Mouse (Mus musculus) stomach, embryonic 16.5 days (tissue): ENCODE data around the gene Itga5. TPM values are rescaled to one million over a fixed set of nuclear protein-coding genes. Genes with fewer than 3 reads are reported as not detected.
A peak's percentile ranks its signal among the peaks of the same experiment; 100 is the strongest.

Experiments
- ATAC-seq: fragments of 200-750 bp; cut with Nextera tagmentation; 2 replicates; pipeline ENCODE4 v1.8.0; 2017; ENCODE audit warnings: moderate number of reproducible peaks, moderate TSS enrichment; ENCODE audit not compliant: insufficient read depth, low FRiP score
- H3K27ac ChIP-seq: fragments of 300-500 bp; sonication (generic); 2 replicates; pipeline ENCODE4 v1.5.1; 2014; ENCODE audit warnings: low read length
- H3K27me3 ChIP-seq: fragments of 300-500 bp; sonication (generic); 2 replicates; pipeline ENCODE4 v1.6.1; 2014; ENCODE audit warnings: low read length, control low read depth, mixed read lengths; ENCODE audit not compliant: control insufficient read depth, insufficient read depth
- H3K36me3 ChIP-seq: fragments of 300-500 bp; sonication (generic); 2 replicates; pipeline ENCODE4 v1.6.1; 2014; ENCODE audit warnings: low read length; ENCODE audit not compliant: control insufficient read depth, insufficient read depth
- H3K4me1 ChIP-seq: fragments of 300-500 bp; sonication (generic); 2 replicates; pipeline ENCODE4 v1.6.1; 2014; ENCODE audit warnings: low read length, control low read depth, mixed read lengths; ENCODE audit not compliant: control insufficient read depth, insufficient read depth
- H3K4me2 ChIP-seq: fragments of 300-500 bp; sonication (generic); 2 replicates; pipeline ENCODE4 v1.6.1; 2014; ENCODE audit warnings: low read depth, low read length, mixed read lengths
- H3K4me3 ChIP-seq: fragments of 300-500 bp; sonication (generic); replicated peaks from 2 replicates; pipeline ENCODE4 v1.5.1; 2014; ENCODE audit warnings: mild to moderate bottlenecking, low read length
- H3K9ac ChIP-seq: fragments of 300-500 bp; sonication (generic); 2 replicates; pipeline ENCODE4 v1.6.1; 2014; ENCODE audit warnings: low read length
- H3K9me3 ChIP-seq: fragments of 300-500 bp; sonication (generic); replicated peaks from 2 replicates; pipeline ENCODE4 v1.6.1; 2016; ENCODE audit warnings: low read length, control low read depth; ENCODE audit not compliant: control insufficient read depth
- WGBS: fragments of 180-500 bp; shearing (Covaris S2); extraction: QIAGEN DNeasy Blood & Tissue Kit; methylation state at CpG from one replicate; pipeline ENCODE4 v1.1.7; 2014; 5-methylcytosine and 5-hydroxymethylcytosine counted together
- polyA plus RNA-seq: library from polyadenylated mRNA; unstranded; fragments of >200 nt; fragmentation: Nextera tagmentation; extraction: Ambion mirVana; gene quantifications from 2 replicates; pipeline ENCODE4 v1.2.1, GENCODE M21; 2015

Itga5 gene
- polyA plus RNA-seq, 1 experiment from 2014 or later = 59.0 TPM

DNA sequence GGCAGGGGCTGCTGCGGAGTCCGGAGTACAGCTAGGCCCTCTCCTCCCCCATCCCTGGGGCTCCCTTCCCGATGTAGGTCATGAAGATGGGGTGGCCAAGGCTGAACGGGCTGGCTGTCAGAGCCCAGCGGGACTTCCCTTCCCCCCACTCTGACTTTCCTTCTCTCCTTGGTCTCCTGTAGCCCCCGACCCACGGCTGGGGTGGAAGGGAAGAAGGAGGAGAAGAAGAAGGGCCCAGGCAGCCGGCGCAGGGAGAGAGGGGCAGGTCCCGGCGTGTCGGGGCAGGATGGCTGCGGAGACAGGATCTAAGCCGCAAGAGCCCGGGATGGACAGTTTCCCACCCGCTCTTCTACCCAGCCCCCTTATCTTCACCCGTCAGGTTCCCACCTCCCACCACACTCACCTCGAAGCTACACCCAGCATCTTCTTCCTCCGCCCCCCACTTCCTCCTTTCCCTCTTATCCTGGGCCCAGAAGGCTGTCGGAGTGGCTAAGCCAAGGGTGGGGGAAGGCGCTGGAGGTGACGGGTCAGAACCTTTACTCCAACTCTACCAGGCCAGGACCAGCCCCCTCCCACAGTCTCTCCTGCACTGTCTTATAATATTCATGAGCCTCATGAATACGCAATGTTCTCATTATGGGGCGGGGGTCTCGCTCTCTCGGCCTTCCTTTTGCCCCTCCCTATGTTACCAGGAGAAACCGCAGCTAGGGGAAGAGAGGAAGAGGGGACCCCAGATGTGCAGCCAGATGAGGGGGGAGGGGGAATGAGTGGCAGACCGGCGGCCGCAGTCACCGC is 27.2 kb downstream of the Itga5 start:
- H3K4me2 ChIP-seq = peak overlapping the region; percentile 94
- WGBS = 9% methylated on average over 30 of the region's 31 CpGs
- no peaks in the 10 kb centered on the region for H3K36me3 ChIP-seq
- ATAC-seq = peak; percentile 20; the same call in 1 of the 2 replicates
- H3K27me3 ChIP-seq = peaks cover 7% of the 10 kb centered on the region; the same call in 1 of the 2 replicates
- peak overlapping the region; percentile 61 for H3K4me3 ChIP-seq
- H3K4me1 ChIP-seq = peaks cover 6% of the 10 kb centered on the region; the same call in 1 of the 2 replicates
- peak overlapping the region; percentile 73 for H3K9ac ChIP-seq
- no peak overlapping the region for H3K27ac ChIP-seq
- H3K9me3 ChIP-seq = no peaks in the 10 kb centered on the region

DNA sequence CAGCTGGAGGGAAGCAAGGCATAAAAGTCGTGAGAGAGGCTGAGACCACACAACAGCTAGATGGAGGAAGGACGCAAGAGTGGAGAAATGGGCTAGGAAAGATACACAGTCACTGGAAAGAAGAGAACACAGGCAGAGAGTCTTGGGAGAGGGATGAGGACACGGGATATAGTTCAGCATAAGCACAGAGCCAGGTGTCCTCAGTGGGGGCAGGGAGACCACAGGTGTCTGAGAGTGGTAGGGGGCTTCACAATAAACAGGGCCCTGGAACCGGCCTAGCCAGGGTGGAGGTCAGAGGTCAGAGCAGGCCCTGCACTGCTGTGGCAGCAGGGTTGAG is 27.8 kb downstream of the Itga5 start:
- peaks cover 11% of the 10 kb centered on the region for H3K4me1 ChIP-seq
- no peak overlapping the region for H3K27ac ChIP-seq
- ATAC-seq = no peak
- H3K27me3 ChIP-seq = peaks cover 7% of the 10 kb centered on the region; the same call in 1 of the 2 replicates
- H3K9ac ChIP-seq = peak overlapping the region; percentile 73; the same call in 1 of the 2 replicates
- H3K4me2 ChIP-seq = peak overlapping the region; percentile 94
- no peaks in the 10 kb centered on the region for H3K9me3 ChIP-seq
- H3K36me3 ChIP-seq = no peaks in the 10 kb centered on the region
- 47% methylated on average over 4 of the region's 4 CpGs for WGBS
- H3K4me3 ChIP-seq = peak overlapping the region; percentile 61

DNA sequence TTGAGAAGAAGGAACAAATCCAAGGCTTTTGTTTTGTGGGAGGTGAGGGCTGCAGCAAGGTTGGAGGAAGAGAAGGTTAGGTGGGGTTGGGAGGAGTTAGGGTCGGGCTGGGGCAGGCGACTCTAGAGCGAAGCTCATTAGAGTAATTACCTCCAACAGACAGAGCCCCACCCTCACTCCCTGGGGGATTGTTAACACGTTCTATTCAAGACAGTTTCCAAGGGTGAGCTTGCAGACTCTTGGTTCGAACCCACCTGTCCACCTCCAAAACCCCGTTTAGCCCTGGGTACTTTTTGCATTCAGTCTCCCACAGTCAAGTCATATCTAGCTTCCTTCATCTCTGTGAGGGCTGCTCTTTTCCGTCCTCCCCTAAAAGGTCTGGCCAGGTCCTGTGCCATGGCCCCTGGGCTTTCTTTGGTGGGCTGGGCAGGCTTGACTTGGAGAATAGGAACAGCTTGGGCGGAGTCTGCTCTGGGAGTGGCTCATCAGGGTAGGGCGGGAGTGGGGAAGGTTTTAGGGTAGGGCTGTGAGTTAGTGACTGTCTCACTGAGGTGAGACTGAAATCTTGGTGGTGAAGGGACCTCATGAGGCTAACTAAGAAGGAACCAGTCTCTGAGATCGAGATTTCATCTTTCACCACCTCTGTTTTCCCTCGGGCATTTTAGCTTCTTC is 29.4 kb downstream of the Itga5 start:
- peaks cover 7% of the 10 kb centered on the region; the same call in 1 of the 2 replicates for H3K27me3 ChIP-seq
- ATAC-seq = no peak
- peak overlapping the region; percentile 50 for H3K27ac ChIP-seq
- no peak overlapping the region for H3K9ac ChIP-seq
- no peak overlapping the region for H3K4me2 ChIP-seq
- peaks cover 11% of the 10 kb centered on the region for H3K4me1 ChIP-seq
- H3K4me3 ChIP-seq = no peak overlapping the region
- H3K9me3 ChIP-seq = no peaks in the 10 kb centered on the region
- no peaks in the 10 kb centered on the region for H3K36me3 ChIP-seq
- whole genome bisulfite sequencing = 28% methylated on average over 11 of the region's 11 CpGs

GRCm38 (mm10) chr15:103335488-103336235 is 30.9 kb downstream of the Itga5 start:
- no peak for ATAC-seq
- Histone ChIP-seq H3K4me3 (no peak overlapping the region), H3K27me3 (peaks cover 7% of the 10 kb centered on the region; the same call in 1 of the 2 replicates), H3K4me1 (peaks cover 11% of the 10 kb centered on the region), H3K27ac (no peak overlapping the region), H3K9ac (no peak overlapping the region), H3K36me3 (no peaks in the 10 kb centered on the region), H3K9me3 (no peaks in the 10 kb centered on the region), H3K4me2 (no peak overlapping the region)
- WGBS = 40% methylated on average over 7 of the region's 7 CpGs

GRCm38 (mm10) chr15:103335040-103335439 is 31.5 kb downstream of the Itga5 start:
- ATAC-seq = no peak
- H3K27ac ChIP-seq = no peak overlapping the region
- H3K9ac ChIP-seq = no peak overlapping the region
- H3K27me3 ChIP-seq = 0 out of 2 replicates have a peak, but pooled peaks cover 3% of the 10 kb centered on the region
- no peak overlapping the region for H3K4me3 ChIP-seq
- no peak overlapping the region for H3K4me2 ChIP-seq
- H3K36me3 ChIP-seq = no peaks in the 10 kb centered on the region
- H3K9me3 ChIP-seq = no peaks in the 10 kb centered on the region
- WGBS = 67% methylated on average over 3 of the region's 3 CpGs
- peaks cover 11% of the 10 kb centered on the region for H3K4me1 ChIP-seq

- ATAC-seq = no peak
- H3K9ac ChIP-seq = no peak overlapping the region; the same call in 1 of the 2 replicates
- 0 out of 2 replicates have a peak, but pooled peaks cover 3% of the 10 kb centered on the region for H3K27me3 ChIP-seq
- WGBS = 31% methylated on average over 2 of the region's 2 CpGs
- no peak overlapping the region for H3K4me3 ChIP-seq
- no peak overlapping the region for H3K27ac ChIP-seq
- H3K36me3 ChIP-seq = no peaks in the 10 kb centered on the region
- no peaks in the 10 kb centered on the region for H3K9me3 ChIP-seq
- H3K4me1 ChIP-seq = peaks cover 11% of the 10 kb centered on the region
- H3K4me2 ChIP-seq = no peak overlapping the region
Measured at GRCm38 (mm10) chr15:103334194-103334593, 32.4 kb downstream of the Itga5 start.

GRCm38 (mm10) chr15:103333738-103334137 is 32.8 kb downstream of the Itga5 start:
- no peak overlapping the region for H3K27ac ChIP-seq
- H3K4me2 ChIP-seq = no peak overlapping the region
- no peaks in the 10 kb centered on the region for H3K9me3 ChIP-seq
- no peak overlapping the region; the same call in 1 of the 2 replicates for H3K9ac ChIP-seq
- peaks cover 11% of the 10 kb centered on the region for H3K4me1 ChIP-seq
- H3K4me3 ChIP-seq = no peak overlapping the region
- H3K27me3 ChIP-seq = no peaks in the 10 kb centered on the region
- no peaks in the 10 kb centered on the region for H3K36me3 ChIP-seq
- 73% methylated on average over 5 of the region's 5 CpGs for WGBS
- ATAC-seq = no peak

DNA sequence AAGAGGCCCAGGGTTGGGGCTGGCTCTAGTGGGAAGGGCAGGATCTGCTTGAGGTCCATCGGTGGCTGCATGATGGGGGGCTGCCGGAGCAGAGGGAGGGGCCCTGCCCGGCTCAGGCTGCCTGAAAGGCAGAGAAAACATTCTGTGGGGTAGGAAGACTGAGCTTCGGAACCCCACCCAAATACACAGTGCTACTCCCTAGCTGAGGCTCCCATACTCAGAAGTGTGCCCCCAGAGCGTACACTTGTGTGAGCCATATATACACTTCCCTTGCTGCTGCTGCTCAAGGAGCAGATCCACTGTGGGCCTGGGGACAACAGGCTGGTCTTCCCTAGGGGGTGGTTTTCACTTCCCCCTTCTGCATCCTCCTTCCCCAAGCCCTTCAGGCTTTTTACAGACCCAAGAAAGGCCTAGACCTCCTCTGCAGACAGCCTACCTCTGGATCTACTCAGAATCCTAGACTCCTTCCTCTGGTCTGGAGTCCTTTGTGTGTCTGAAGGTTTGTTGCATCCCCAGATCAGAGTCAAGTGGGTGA is 33.4 kb downstream of the Itga5 start:
- no peak for ATAC-seq
- no peak overlapping the region for H3K27ac ChIP-seq

More for the DNA sequence above, 33.4 kb downstream of the Itga5 start:
- Histone ChIP-seq H3K4me3 (no peak overlapping the region; the same call in 1 of the 2 replicates), H3K4me2 (0 out of 2 replicates have a peak overlapping the region, but pooled peaks have one; percentile 10), H3K36me3 (no peaks in the 10 kb centered on the region), H3K9me3 (no peaks in the 10 kb centered on the region), H3K4me1 (peaks cover 11% of the 10 kb centered on the region), H3K9ac (0 out of 2 replicates have a peak overlapping the region, but pooled peaks have one; percentile 22), H3K27me3 (no peaks in the 10 kb centered on the region)
- 61% methylated on average over 5 of the region's 5 CpGs for WGBS
